Mouse (Mus musculus) neutrophil, adult 65 days (primary cell): ENCODE measurements around the gene BC048679. TPM values are rescaled to one million over a fixed set of nuclear protein-coding genes. Genes with fewer than 3 reads are reported as not detected.

Source experiments
- total RNA-seq: library from RNA; stranded (reverse); gene quantifications from 2 replicates; pipeline ENCODE4 v1.2.4, GENCODE M21; 2023

BC048679 gene
- total RNA-seq: not detected in 2 replicates

GRCm38 (mm10) chr7:81498181-81498580 lies at the start of gene BC048679:
Gene BC048679, minus strand, starts transcription at chr7:81498281.

GRCm38 (mm10) chr7:81493331-81494021 lies 4.6 kb downstream of the BC048679 start, which contains the start of gene Ap3b2:
Gene Ap3b2, minus strand, starts transcription at chr7:81493925.

GRCm38 (mm10) chr7:81455155-81455651 lies 42.9 kb downstream of the BC048679 start, which contains the start of gene Cpeb1:
Gene Cpeb1, minus strand, starts transcription at chr7:81455465.

Other genes starting within 250 kb of the BC048679 start
- 459 and 559 TPM in 2 replicates for gene Rps17, start 153.0 kb downstream of the BC048679 start, total RNA-seq
- gene Cpeb1, start 42.8 kb downstream of the BC048679 start, total RNA-seq: 0.47 TPM in 1 of 2 replicates, not detected in the other
- not detected in 2 replicates for gene Ap3b2, start 4.4 kb downstream of the BC048679 start, total RNA-seq
- gene Fsd2, start 68.7 kb upstream of the BC048679 start, total RNA-seq: not detected in 2 replicates
- gene Whamm, start 73.0 kb upstream of the BC048679 start, total RNA-seq: 18.1 and 23.5 TPM in 2 replicates
- not detected in 2 replicates for gene Homer2, start 209.2 kb upstream of the BC048679 start, total RNA-seq